Mouse (Mus musculus): ENCODE measurements around the gene Dock3. TPM values are rescaled to one million over a fixed set of nuclear protein-coding genes. Genes with fewer than 3 reads are reported as not detected.

Gene Dock3
- polyA plus RNA-seq, 1 experiment from 2014 or later, result 1.1 TPM

DNA sequence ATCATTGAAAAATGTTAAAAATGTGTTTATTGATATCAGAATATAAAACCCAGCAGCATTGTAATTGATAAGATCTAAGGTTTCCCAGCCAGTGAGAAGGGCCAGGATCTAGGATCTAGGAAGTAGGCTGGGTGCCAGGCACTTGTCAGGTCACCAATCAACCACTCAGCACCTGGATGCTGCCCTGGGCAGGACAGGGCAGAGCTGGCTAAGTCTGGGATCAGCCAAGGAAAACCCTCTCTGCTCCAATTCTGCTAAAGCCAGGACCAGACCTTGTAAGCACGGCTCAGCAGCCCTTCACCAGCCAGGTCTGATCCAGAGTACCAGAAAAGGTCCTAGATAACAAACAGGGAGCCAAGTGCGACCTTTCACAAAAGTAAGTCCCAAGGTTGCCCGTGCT lies 23.2 kb upstream of the Dock3 start:
- H3K36me3 ChIP-seq, result no peaks in the 10 kb centered on the region
- H3K9ac ChIP-seq, result no peak overlapping the region
- H3K9me3 ChIP-seq (replicated peaks), result no peaks in the 10 kb centered on the region
- peaks cover 9% of the 10 kb centered on the region; the same call in 1 of the 2 replicates for H3K27me3 ChIP-seq
- no peak for ATAC-seq (replicated peaks; ENCODE audit: low FRiP score)
- WGBS, result 85% methylated on average over 3 of the region's 3 CpGs
- no peak overlapping the region for H3K27ac ChIP-seq
- no peak overlapping the region for H3K4me3 ChIP-seq (replicated peaks)
- H3K4me1 ChIP-seq, result peaks cover 16% of the 10 kb centered on the region
- H3K4me2 ChIP-seq, result no peak overlapping the region

DNA sequence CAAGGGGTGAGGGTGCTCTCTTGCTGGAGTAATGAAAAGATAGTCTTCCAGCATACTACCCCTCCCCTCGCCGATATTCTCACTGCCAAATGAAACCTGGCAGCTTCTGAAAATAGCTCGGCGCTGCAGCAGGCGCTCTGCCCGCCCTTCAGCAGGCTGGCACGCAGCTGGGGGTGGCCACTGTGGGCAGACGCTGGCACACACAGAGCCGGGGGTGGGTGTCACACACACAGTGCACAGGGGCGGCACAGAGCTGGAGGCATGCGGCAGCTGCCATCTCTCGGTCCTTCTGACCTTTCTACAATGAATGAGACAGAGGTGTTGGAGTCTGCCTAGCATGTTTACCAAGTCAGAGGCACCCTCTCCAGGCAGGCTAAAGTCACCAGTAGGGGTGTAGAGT lies 22.8 kb upstream of the Dock3 start:
- Histone ChIP-seq H3K27me3 (peaks cover 9% of the 10 kb centered on the region; the same call in 1 of the 2 replicates), H3K9me3 (replicated peaks) (no peaks in the 10 kb centered on the region), H3K4me1 (peaks cover 16% of the 10 kb centered on the region), H3K27ac (no peak overlapping the region), H3K9ac (no peak overlapping the region), H3K4me3 (replicated peaks) (no peak overlapping the region), H3K36me3 (no peaks in the 10 kb centered on the region), H3K4me2 (no peak overlapping the region)
- ATAC-seq (replicated peaks; ENCODE audit: low FRiP score), result no peak
- WGBS, result 75% methylated on average over 12 of the region's 12 CpGs

DNA sequence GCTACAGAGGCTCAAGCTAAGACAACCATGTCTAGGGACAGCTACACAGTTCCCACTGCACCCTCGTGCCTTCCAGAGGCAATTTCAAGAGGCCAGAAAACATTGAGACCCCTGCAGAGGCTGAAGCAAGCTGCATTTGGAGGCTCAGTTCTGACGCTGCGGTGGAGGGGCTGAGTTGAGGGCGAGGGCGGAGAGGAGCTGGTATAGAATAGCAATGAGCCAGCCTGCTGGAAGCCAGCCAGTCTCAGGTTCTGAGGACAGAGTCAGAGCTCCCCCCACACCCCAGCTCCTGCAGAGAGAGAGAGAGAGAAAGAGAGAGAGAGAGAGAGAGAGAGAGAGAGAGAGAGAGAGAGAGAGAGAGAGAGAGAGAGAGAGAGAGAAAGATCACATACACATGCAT lies 20.5 kb upstream of the Dock3 start:
- no peak overlapping the region for H3K9ac ChIP-seq
- no peaks in the 10 kb centered on the region for H3K9me3 ChIP-seq (replicated peaks)
- no peaks in the 10 kb centered on the region for H3K36me3 ChIP-seq

DNA sequence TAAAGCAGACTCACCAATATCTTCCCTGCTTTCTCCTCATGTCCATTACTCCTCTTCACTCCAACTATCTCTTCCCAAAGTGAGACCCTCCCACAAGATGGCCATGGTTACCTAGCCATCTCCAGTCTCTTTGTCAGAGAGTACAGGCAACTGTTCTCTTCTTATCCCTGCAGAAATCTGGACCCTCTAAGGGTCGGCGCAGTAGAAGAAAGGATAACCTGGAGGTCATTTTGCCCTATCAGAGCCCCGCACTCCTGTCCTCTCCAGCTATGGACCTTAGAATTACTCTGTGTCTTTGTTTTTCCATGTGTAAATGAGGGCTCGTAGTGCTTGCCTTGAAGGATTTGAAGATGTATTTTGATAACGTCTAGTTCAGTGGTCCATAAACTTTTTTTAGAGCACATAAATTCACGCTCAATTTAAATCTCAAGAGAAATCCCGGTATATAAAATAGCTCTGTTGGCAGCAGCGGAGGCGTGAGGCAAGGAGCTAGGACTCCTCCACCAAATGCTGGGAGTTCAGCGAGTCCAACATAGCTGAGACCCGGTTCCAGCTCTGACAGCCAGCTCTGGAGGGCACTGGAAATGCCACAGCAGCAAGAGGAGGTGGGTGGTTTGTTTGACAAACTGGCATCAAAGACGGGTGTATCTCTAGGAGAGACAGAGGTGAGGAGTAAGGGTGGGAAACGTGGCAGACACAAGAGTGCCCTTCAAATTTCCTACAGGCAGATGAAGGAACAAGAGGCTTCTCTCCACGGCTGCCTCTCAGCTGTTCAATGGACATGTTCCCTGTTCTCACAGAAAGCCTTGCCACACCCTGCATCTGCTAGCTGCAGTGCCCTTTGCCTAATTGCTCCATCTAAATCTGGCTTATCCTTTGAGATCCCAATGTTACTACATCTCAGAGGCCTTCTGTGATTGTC lies 19.0 kb upstream of the Dock3 start:
- WGBS, result 58% methylated on average over 14 of the region's 14 CpGs
- H3K4me2 ChIP-seq, result no peak overlapping the region
- no peaks in the 10 kb centered on the region for H3K9me3 ChIP-seq (replicated peaks)
- peaks cover 9% of the 10 kb centered on the region; the same call in 1 of the 2 replicates for H3K27me3 ChIP-seq
- no peak overlapping the region for H3K9ac ChIP-seq
- peaks cover 16% of the 10 kb centered on the region for H3K4me1 ChIP-seq
- H3K36me3 ChIP-seq, result no peaks in the 10 kb centered on the region
- no peak overlapping the region for H3K27ac ChIP-seq
- no peak overlapping the region for H3K4me3 ChIP-seq (replicated peaks)
- ATAC-seq (replicated peaks; ENCODE audit: low FRiP score), result no peak

More for the DNA sequence above, 20.5 kb upstream of the Dock3 start:
- no peak overlapping the region for H3K4me3 ChIP-seq (replicated peaks)
- no peak overlapping the region for H3K27ac ChIP-seq
- ATAC-seq (replicated peaks; ENCODE audit: low FRiP score), result no peak
- peaks cover 9% of the 10 kb centered on the region; the same call in 1 of the 2 replicates for H3K27me3 ChIP-seq
- WGBS, result 17% methylated on average over 5 of the region's 5 CpGs
- H3K4me1 ChIP-seq, result peaks cover 16% of the 10 kb centered on the region
- H3K4me2 ChIP-seq, result no peak overlapping the region

DNA sequence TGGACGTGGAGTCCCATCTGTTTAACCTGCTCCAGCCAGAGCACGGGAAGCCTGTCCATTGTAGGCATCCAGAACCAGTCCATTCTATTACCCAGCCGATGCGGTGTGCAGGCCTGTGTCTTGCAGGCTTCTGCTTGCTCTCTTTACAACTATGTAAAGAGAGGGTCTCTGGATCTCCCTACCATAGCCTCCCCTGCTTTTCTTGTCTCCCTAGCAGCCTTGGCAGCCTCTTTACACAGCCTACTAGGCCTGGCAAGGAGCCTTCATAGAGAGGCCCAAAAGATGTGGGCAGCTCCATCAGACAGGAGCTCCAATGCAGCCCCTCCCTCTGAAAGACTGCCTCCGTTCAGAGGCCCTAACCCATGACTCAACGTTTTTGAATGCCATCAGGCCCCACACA lies 17.4 kb upstream of the Dock3 start:
- no peak overlapping the region for H3K4me2 ChIP-seq
- H3K9ac ChIP-seq, result no peak overlapping the region
- H3K27me3 ChIP-seq, result peaks cover 9% of the 10 kb centered on the region; the same call in 1 of the 2 replicates
- WGBS, result 72% methylated on average over 6 of the region's 6 CpGs
- no peaks in the 10 kb centered on the region for H3K36me3 ChIP-seq
- no peak overlapping the region for H3K4me3 ChIP-seq (replicated peaks)
- H3K9me3 ChIP-seq (replicated peaks), result no peaks in the 10 kb centered on the region
- ATAC-seq (replicated peaks; ENCODE audit: low FRiP score), result no peak
- H3K4me1 ChIP-seq, result peaks cover 12% of the 10 kb centered on the region
- H3K27ac ChIP-seq, result no peak overlapping the region

DNA sequence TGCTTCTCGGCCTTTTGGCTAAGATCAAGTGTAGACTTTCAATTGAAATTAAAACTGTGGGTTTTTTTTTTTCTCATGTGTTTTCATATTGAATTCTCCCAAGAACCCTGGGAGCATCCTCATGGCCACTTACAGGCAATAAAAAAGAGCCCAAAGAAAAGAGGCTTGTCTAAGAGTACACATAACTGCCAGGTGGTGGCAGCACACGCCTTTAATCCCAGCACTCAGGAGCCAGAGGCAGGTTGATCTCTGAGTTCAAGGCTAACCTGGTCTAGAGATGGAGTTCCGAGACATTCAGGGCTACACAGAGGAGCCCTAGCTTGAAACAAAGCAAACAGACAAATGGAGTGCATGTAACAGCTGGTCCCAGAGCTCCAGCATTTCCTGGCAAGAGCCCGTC lies 14.5 kb upstream of the Dock3 start:
- Histone ChIP-seq H3K9ac (no peak overlapping the region), H3K4me3 (replicated peaks) (no peak overlapping the region), H3K36me3 (no peaks in the 10 kb centered on the region), H3K4me1 (no peaks in the 10 kb centered on the region), H3K27ac (no peak overlapping the region), H3K4me2 (no peak overlapping the region), H3K9me3 (replicated peaks) (no peaks in the 10 kb centered on the region), H3K27me3 (peaks cover 17% of the 10 kb centered on the region)
- no peak for ATAC-seq (replicated peaks; ENCODE audit: low FRiP score)
- WGBS, result 56% methylated on average over 4 of the region's 4 CpGs

DNA sequence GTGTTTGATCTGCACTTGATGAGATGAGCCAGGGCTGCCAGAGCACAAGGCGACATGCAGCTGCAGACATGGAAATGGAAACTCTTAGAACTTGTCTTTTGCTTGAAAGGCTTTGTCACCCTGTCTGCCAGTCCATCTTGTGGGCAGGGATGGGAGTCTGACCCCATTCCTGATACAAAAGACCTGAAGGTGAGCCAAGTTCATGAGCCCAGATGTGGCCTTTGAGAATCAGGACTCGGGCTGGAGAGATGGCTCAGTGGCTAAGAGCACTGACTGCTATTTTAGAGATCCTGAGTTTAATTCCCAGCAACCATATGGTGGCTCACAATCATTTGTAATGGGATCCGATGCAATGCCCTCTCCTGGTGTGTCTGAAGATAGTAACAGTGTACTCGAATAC lies 13.6 kb upstream of the Dock3 start:
- 86% methylated on average over 4 of the region's 4 CpGs for WGBS
- Histone ChIP-seq H3K27me3 (peaks cover 15% of the 10 kb centered on the region), H3K4me3 (replicated peaks) (no peak overlapping the region), H3K9me3 (replicated peaks) (no peaks in the 10 kb centered on the region), H3K36me3 (no peaks in the 10 kb centered on the region), H3K4me1 (no peaks in the 10 kb centered on the region), H3K9ac (no peak overlapping the region), H3K4me2 (no peak overlapping the region), H3K27ac (no peak overlapping the region)
- ATAC-seq (replicated peaks; ENCODE audit: low FRiP score), result no peak

DNA sequence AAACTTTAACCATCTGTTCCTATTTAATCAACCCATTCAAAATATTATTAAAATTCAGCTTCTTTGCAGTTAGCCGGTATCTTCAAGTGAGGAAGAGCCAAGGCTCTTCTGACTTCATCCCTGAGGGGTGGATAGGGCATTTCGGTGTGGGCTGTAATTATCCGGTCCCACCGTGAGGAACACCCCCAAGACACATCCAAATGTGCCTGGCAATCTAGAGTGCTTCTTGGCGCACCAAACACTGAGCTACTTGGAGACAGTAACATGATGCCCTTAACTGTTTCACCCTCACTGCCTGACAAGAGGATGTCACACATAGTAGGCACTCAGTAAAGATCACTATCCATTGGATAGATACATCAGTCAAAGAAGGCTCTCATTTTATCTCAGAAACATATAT lies 4.4 kb upstream of the Dock3 start:
- WGBS, result 56% methylated on average over 5 of the region's 5 CpGs
- no peaks in the 10 kb centered on the region for H3K36me3 ChIP-seq
- no peak overlapping the region for H3K4me3 ChIP-seq (replicated peaks)
- H3K4me1 ChIP-seq, result peaks cover 9% of the 10 kb centered on the region
- no peaks in the 10 kb centered on the region for H3K9me3 ChIP-seq (replicated peaks)
- H3K9ac ChIP-seq, result no peak overlapping the region
- no peak for ATAC-seq (replicated peaks; ENCODE audit: low FRiP score)
- H3K27ac ChIP-seq, result no peak overlapping the region
- H3K4me2 ChIP-seq, result no peak overlapping the region
- H3K27me3 ChIP-seq, result peaks cover 89% of the 10 kb centered on the region

DNA sequence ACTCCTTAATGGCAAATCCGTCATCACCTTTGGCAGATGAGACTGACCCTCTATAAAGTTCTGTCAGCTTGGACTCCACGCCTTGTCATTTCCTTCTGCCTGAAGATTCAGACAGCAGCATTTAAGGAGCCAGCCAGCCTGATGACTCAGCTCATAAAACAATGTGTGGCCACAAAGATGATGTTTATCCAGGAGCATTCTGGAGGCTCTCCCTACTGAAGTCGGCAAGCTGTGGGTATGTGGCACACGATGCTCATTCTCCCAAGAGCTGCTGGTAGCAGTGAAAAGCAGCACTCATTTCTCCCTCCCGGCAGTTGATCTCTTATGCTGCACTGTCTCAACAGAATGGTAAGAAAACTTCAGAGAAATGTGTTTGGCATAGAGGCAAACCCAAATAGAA lies 3.6 kb upstream of the Dock3 start:
- Histone ChIP-seq H3K9ac (no peak overlapping the region), H3K4me1 (peaks cover 12% of the 10 kb centered on the region), H3K27me3 (peaks cover 91% of the 10 kb centered on the region), H3K9me3 (replicated peaks) (no peaks in the 10 kb centered on the region), H3K4me2 (no peak overlapping the region), H3K4me3 (replicated peaks) (no peak overlapping the region), H3K36me3 (no peaks in the 10 kb centered on the region), H3K27ac (no peak overlapping the region)
- WGBS, result 36% methylated on average over 5 of the region's 5 CpGs
- no peak for ATAC-seq (replicated peaks; ENCODE audit: low FRiP score)

DNA sequence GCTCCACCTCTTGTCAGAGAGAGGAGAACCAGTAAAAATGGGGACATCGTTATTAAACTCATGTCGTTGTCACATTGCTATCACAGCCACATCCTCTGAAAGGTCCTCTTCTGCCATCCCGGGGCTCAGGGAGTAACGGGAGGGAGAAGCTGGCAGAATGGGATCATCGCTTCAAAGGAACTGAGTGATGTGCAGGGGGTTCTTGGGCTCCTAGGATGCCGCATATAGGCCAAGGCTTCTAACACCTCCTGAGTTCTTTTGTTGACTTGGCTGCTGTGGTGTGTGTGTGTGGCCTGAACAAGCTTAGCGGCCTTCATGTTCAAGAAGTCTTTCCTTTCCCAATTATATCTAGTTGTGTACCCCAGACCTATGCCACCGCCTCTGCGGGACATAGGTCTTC lies 431 bp upstream of the Dock3 start:
- H3K36me3 ChIP-seq, result no peaks in the 10 kb centered on the region
- 18% methylated on average over 9 of the region's 9 CpGs for WGBS
- H3K4me1 ChIP-seq, result peaks cover 12% of the 10 kb centered on the region
- H3K4me2 ChIP-seq, result peak overlapping the region; percentile 99
- ATAC-seq (replicated peaks; ENCODE audit: low FRiP score), result 0 out of 2 replicates have a peak, but pooled peaks have one; percentile 19
- H3K27ac ChIP-seq, result no peak overlapping the region
- H3K27me3 ChIP-seq, result peaks cover 94% of the 10 kb centered on the region
- no peak overlapping the region for H3K9ac ChIP-seq
- peak overlapping the region; percentile 62 for H3K4me3 ChIP-seq (replicated peaks)
- no peaks in the 10 kb centered on the region for H3K9me3 ChIP-seq (replicated peaks)

DNA sequence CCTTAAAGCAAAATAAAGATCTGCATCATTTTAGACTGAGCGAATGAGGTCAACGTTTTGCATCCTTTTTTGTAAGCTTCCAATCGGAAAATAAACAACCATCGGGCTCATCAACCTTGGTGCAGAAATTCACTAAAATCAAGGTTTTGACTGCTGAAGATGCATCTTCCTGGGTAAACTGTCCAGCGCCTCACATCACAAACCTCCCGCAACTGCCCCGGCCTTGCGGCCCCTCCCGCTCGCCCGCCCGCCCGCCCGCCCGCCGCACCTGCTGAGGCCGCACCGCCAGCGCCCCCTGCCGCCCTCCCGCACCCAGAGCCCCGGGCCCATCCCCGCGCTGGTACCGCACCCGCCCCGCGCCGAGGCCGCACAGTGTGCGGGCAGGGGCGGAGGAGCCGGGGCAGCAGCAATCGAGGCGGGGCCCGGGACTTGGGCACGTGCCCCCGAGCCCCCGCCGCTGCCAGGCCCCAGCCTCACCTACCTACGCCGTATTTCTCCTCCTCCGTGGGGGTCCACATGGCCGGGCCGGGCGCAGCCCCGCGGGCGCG lies 644 bp downstream of the Dock3 start:
- no peaks in the 10 kb centered on the region for H3K36me3 ChIP-seq
- peaks cover 94% of the 10 kb centered on the region for H3K27me3 ChIP-seq
- H3K4me3 ChIP-seq (replicated peaks), result peak overlapping the region; percentile 62
- 2% methylated on average over 48 of the region's 50 CpGs for WGBS
- peak overlapping the region; percentile 29 for H3K9ac ChIP-seq
- H3K27ac ChIP-seq, result no peak overlapping the region
- H3K4me1 ChIP-seq, result peaks cover 12% of the 10 kb centered on the region
- peak overlapping the region; percentile 99 for H3K4me2 ChIP-seq
- no peaks in the 10 kb centered on the region for H3K9me3 ChIP-seq (replicated peaks)
- peak; percentile 60 for ATAC-seq (replicated peaks; ENCODE audit: low FRiP score)

DNA sequence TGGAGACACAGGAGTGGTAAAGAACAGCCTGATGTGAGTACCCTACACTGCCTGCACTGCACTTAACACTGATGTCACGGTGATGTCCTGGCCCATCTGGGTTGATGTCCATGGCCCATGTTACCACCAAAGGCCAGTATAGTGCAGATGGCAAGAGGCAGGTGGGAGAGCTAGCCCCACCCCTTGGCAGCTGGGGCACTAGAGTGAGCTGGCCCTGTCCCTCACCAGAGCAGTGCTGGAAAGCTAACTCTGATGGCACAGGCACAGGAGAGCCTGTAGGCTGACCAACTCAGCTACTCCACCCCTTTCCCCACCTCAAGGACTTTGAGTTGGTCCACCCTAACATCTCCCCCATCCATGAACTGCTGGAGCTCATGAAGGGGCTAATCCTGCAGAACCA lies 7.1 kb downstream of the Dock3 start:
- Histone ChIP-seq H3K27ac (no peak overlapping the region), H3K36me3 (no peaks in the 10 kb centered on the region), H3K9ac (no peak overlapping the region), H3K4me2 (no peak overlapping the region), H3K4me1 (no peaks in the 10 kb centered on the region), H3K4me3 (replicated peaks) (no peak overlapping the region), H3K27me3 (peaks cover 51% of the 10 kb centered on the region), H3K9me3 (replicated peaks) (no peaks in the 10 kb centered on the region)
- no peak for ATAC-seq (replicated peaks; ENCODE audit: low FRiP score)
- 71% methylated on average over 1 of the region's 1 CpGs for WGBS
